Mouse (Mus musculus) hindbrain, embryonic 14.5 days (tissue): Measurements from ENCODE around the gene Abraxas2. TPM values are rescaled to one million over a fixed set of nuclear protein-coding genes. Genes with fewer than 3 reads are reported as not detected.

Source experiments
- ATAC-seq: fragments of 200-750 bp; cut with Nextera tagmentation; 2 replicates; pipeline ENCODE4 v1.8.0; 2017; ENCODE audit warnings: moderate number of reproducible peaks, mild to moderate bottlenecking, moderate TSS enrichment, moderate library complexity; ENCODE audit not compliant: low FRiP score
- DNase-seq: peaks from one replicate; pipeline ENCODE4 v3.0.0-alpha.2; 2015; ENCODE audit warnings: low spot score
- H3K27ac ChIP-seq: fragments of 300-500 bp; sonication (generic); 2 replicates; pipeline ENCODE4 v1.5.1; 2014; ENCODE audit warnings: mild to moderate bottlenecking, moderate library complexity
- H3K27me3 ChIP-seq: fragments of 300-500 bp; sonication (generic); 2 replicates; pipeline ENCODE4 v1.6.1; 2014; ENCODE audit warnings: mild to moderate bottlenecking, low read length, mixed read lengths; ENCODE audit not compliant: control insufficient read depth, insufficient read depth
- H3K36me3 ChIP-seq: fragments of 300-500 bp; sonication (generic); replicated peaks from 2 replicates; pipeline ENCODE4 v1.6.1; 2014; ENCODE audit not compliant: control insufficient read depth, insufficient read depth
- H3K4me1 ChIP-seq: fragments of 300-500 bp; sonication (generic); replicated peaks from 2 replicates; pipeline ENCODE4 v1.6.1; 2014; ENCODE audit warnings: antibody characterized with exemption, low read length, mixed read lengths; ENCODE audit not compliant: control insufficient read depth, insufficient read depth
- H3K4me2 ChIP-seq: fragments of 300-500 bp; sonication (generic); replicated peaks from 2 replicates; pipeline ENCODE4 v1.6.1; 2014; ENCODE audit warnings: mild to moderate bottlenecking, moderate library complexity
- H3K4me3 ChIP-seq: fragments of 300-500 bp; sonication (generic); replicated peaks from 2 replicates; pipeline ENCODE4 v1.5.1; 2014; ENCODE audit warnings: mild to moderate bottlenecking, low read length
- H3K9ac ChIP-seq: fragments of 300-500 bp; sonication (generic); 2 replicates; pipeline ENCODE4 v1.6.1; 2014
- H3K9me3 ChIP-seq: fragments of 300-500 bp; sonication (generic); 2 replicates; pipeline ENCODE4 v1.6.1; 2016; ENCODE audit warnings: low read length; ENCODE audit not compliant: control insufficient read depth
- WGBS: fragments of 180-500 bp; shearing (Covaris S2); extraction: QIAGEN DNeasy Blood & Tissue Kit; methylation state at CpG from one replicate; pipeline ENCODE4 v1.1.7; 2014; 5-methylcytosine and 5-hydroxymethylcytosine counted together
- polyA plus RNA-seq: library from polyadenylated mRNA; unstranded; fragments of >200 nt; fragmentation: Nextera tagmentation; extraction: Ambion mirVana; gene quantifications from 2 replicates; pipeline ENCODE4 v1.2.1, GENCODE M21; 2014

Gene Abraxas2
- polyA plus RNA-seq, 1 experiment from 2014 or later, result 36.4 TPM

GRCm38 (mm10) chr7:132925227-132925626 is 66.2 kb downstream of the Abraxas2 start:
- Histone ChIP-seq H3K4me3 (no peak overlapping the region), H3K4me2 (no peak overlapping the region), H3K4me1 (0 out of 2 replicates have a peak, but pooled peaks cover 3% of the 10 kb centered on the region), H3K9me3 (no peaks in the 10 kb centered on the region), H3K9ac (no peak overlapping the region), H3K27me3 (no peaks in the 10 kb centered on the region), H3K27ac (no peak overlapping the region), H3K36me3 (no peaks in the 10 kb centered on the region)
- no peak for DNase-seq
- no peak for ATAC-seq
- 87% methylated on average over 2 of the region's 2 CpGs for WGBS

- Histone ChIP-seq H3K9me3 (no peaks in the 10 kb centered on the region), H3K9ac (no peak overlapping the region), H3K27ac (no peak overlapping the region), H3K27me3 (no peaks in the 10 kb centered on the region), H3K4me1 (peaks cover 8% of the 10 kb centered on the region), H3K36me3 (no peaks in the 10 kb centered on the region), H3K4me3 (no peak overlapping the region), H3K4me2 (no peak overlapping the region)
- ATAC-seq (no peak), DNase-seq (no peak)
- WGBS, result 68% methylated on average over 3 of the region's 3 CpGs
These were observed 68.2 kb downstream of the Abraxas2 start for GRCm38 (mm10) chr7:132927201-132927600.

GRCm38 (mm10) chr7:132930055-132930454 is 71.0 kb downstream of the Abraxas2 start:
- H3K4me2 ChIP-seq, result peak overlapping the region; percentile 66
- H3K36me3 ChIP-seq, result no peaks in the 10 kb centered on the region
- no peaks in the 10 kb centered on the region for H3K27me3 ChIP-seq
- peak overlapping the region; percentile 62 for H3K4me3 ChIP-seq
- H3K9me3 ChIP-seq, result no peaks in the 10 kb centered on the region
- DNase-seq (no peak), ATAC-seq (no peak)
- H3K9ac ChIP-seq, result peak overlapping the region; percentile 92
- H3K4me1 ChIP-seq, result peaks cover 23% of the 10 kb centered on the region
- WGBS, result 82% methylated on average over 5 of the region's 5 CpGs
- no peak overlapping the region for H3K27ac ChIP-seq

- peaks cover 23% of the 10 kb centered on the region for H3K4me1 ChIP-seq
These were observed 72.0 kb downstream of the Abraxas2 start, which contains the start of gene Zranb1 for GRCm38 (mm10) chr7:132930850-132931559. TSS of gene Zranb1 (plus strand) at chr7:132931142.

GRCm38 (mm10) chr7:132931560-132932351 is 72.7 kb downstream of the Abraxas2 start:
- under 1% methylated on average over 49 of the region's 55 CpGs for WGBS
- H3K27ac ChIP-seq, result peak overlapping the region; percentile 98
- no peak for ATAC-seq

More at GRCm38 (mm10) chr7:132930850-132931559, 72.0 kb downstream of the Abraxas2 start, which contains the start of gene Zranb1:
- Histone ChIP-seq H3K4me3 (peak within 1 kb of the TSS; percentile 62), H3K4me2 (peak within 1 kb of the TSS; percentile 77), H3K9me3 (no peaks in the 10 kb centered on the region), H3K36me3 (no peaks in the 10 kb centered on the region), H3K27ac (peak within 1 kb of the TSS; percentile 98), H3K9ac (peak within 1 kb of the TSS; percentile 92), H3K27me3 (no peaks in the 10 kb centered on the region)
- peak; percentile 100 for ATAC-seq
- under 1% methylated on average over 69 of the region's 93 CpGs for WGBS
- DNase-seq, result peak; percentile 98

GRCm38 (mm10) chr7:132933331-132933730 is 74.3 kb downstream of the Abraxas2 start:
- WGBS, result 86% methylated on average over 1 of the region's 1 CpGs
- H3K4me3 ChIP-seq, result no peak overlapping the region
- no peak overlapping the region for H3K27ac ChIP-seq
- no peaks in the 10 kb centered on the region for H3K36me3 ChIP-seq
- no peak overlapping the region for H3K4me2 ChIP-seq
- no peaks in the 10 kb centered on the region for H3K9me3 ChIP-seq
- H3K9ac ChIP-seq, result no peak overlapping the region
- peaks cover 23% of the 10 kb centered on the region for H3K4me1 ChIP-seq
- ATAC-seq, result no peak
- H3K27me3 ChIP-seq, result no peaks in the 10 kb centered on the region
- no peak for DNase-seq

More at GRCm38 (mm10) chr7:132931560-132932351, 72.7 kb downstream of the Abraxas2 start:
- Histone ChIP-seq H3K4me2 (peak overlapping the region; percentile 77), H3K27me3 (no peaks in the 10 kb centered on the region), H3K4me1 (peaks cover 23% of the 10 kb centered on the region), H3K9ac (peak overlapping the region; percentile 92), H3K36me3 (no peaks in the 10 kb centered on the region), H3K9me3 (no peaks in the 10 kb centered on the region), H3K4me3 (peak overlapping the region; percentile 62)
- peak; percentile 26 for DNase-seq

Other genes with a start within 250 kb of the Abraxas2 start
- gene Lhpp, start 248.6 kb upstream of the Abraxas2 start, polyA plus RNA-seq, result 46.6 and 50.0 TPM in 2 replicates
- 13.3 and 16.6 TPM in 2 replicates for gene Fam53b, start 45.3 kb upstream of the Abraxas2 start, polyA plus RNA-seq
- gene Eef1akmt2, start 6.6 kb upstream of the Abraxas2 start, polyA plus RNA-seq, result 85.1 and 86.7 TPM in 2 replicates
- gene Zranb1, start 71.9 kb downstream of the Abraxas2 start, polyA plus RNA-seq, result 32.6 and 32.8 TPM in 2 replicates